Mouse (Mus musculus): ENCODE results near the gene Ccdc91. TPM values are rescaled to one million over a fixed set of nuclear protein-coding genes. Genes with fewer than 3 reads are reported as not detected.

Gene Ccdc91
- total RNA-seq, 2 experiments from 2014 or later: 21.5 to 22.7 TPM

DNA sequence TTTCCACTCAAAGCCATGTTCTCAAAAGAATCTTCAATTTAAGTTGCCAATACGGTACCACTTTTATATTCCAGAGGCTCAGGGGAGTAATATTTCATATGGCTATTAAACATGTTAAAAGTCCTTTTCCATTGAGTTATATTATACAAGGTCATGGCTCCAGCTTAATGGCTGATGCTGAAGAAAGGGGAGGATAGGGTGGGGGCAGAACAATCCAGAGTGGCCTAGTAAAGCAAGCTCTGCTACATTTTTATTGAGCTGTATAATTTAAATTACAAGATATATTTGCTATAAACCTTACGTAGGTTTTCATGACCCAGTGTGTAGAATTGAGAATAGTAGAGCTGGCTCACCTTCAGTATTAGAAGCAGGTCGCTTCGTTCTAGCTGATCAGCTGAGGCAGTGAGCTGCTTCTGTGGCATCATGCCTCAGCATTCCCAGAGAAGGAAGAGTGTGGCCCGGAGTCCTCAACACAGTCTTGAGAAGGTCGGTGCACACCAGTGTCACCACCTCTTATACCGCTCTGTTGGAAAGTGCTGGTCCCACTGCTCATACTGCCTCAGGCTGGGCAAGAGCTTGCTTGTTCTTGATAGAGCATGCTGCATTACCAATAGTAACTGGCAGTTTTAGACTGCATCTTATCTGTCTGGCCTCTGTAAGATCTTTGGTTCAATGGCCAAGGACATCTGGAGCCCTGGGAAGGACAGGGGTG lies 199.6 kb downstream of the Ccdc91 start:
- intact Hi-C loops (cut with DNase I): no loop called here

DNA sequence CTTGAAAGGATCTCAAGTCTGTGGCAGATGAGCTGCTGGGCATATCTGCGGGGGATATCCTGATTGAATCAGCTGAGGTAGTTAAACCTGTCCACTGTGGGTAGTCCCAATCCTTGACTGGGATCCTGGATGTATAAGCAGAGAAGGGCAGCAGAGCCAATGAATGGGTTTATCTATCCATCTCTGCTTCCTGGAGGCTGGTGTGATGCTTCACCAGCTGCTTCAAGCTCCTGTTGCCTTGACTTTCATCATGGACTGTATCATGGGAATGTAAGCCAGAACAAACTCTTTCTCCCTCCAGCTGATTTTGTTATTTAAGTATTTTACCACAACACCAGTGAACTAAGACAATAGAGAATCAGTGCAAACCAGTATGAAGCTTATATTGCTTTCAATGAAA lies 200.6 kb downstream of the Ccdc91 start:
- no peak for DNase-seq
- intact Hi-C loops (cut with DNase I): no loop called here

More for the DNA sequence above, 199.6 kb downstream of the Ccdc91 start:
- DNase-seq: no peak

Other genes starting within 250 kb of the Ccdc91 start
- 1 to 10 TPM; 1.2 TPM for gene Pthlh, start 211.6 kb upstream of the Ccdc91 start, total RNA-seq (2021)